Mouse (Mus musculus) erythroblast, embryonic 14.5 days (primary cell): ENCODE results near the gene Gm47995.
"Not testable (repeated sequence)": the region's sequence is repeated elsewhere in the genome, so short reads cannot be mapped to it uniquely, and the experiment has no call there.

ENCODE experiments used
- GATA1 ChIP-seq: IDR thresholded peaks from 2 replicates; pipeline ENCODE4 v1.6.1; 2012; ENCODE audit warnings: low read length, inconsistent platforms, mixed read lengths
- TAL1 ChIP-seq: IDR thresholded peaks from 3 replicates; pipeline ENCODE4 v1.6.1; 2012; ENCODE audit warnings: low read length, inconsistent platforms, mixed read lengths

GRCm38 (mm10) chr1:151209824-151210355 is 11.6 kb downstream of the Gm47995 start, which contains the start of gene Gm47996:
- TF ChIP-seq GATA1, TAL1: not testable (repeated sequence)
